Mouse (Mus musculus) lung, embryonic 15.5 days (tissue): ENCODE data around the gene Gtf2ird1. TPM values are rescaled to one million over a fixed set of nuclear protein-coding genes. Genes with fewer than 3 reads are reported as not detected.

Experiments
- ATAC-seq: fragments of 200-750 bp; cut with Nextera tagmentation; 2 replicates; pipeline ENCODE4 v1.8.0; 2017; ENCODE audit warnings: moderate number of reproducible peaks, borderline replicate concordance; ENCODE audit not compliant: low FRiP score, low TSS enrichment; ENCODE audit errors: extremely low read depth
- H3K27ac ChIP-seq: fragments of 300-500 bp; sonication (generic); 2 replicates; pipeline ENCODE4 v1.5.1; 2015; ENCODE audit warnings: moderate library complexity, mild to moderate bottlenecking, inconsistent platforms
- H3K27me3 ChIP-seq: fragments of 300-500 bp; sonication (generic); 2 replicates; pipeline ENCODE4 v1.6.1; 2015; ENCODE audit warnings: inconsistent platforms
- H3K36me3 ChIP-seq: fragments of 300-500 bp; sonication (generic); 2 replicates; pipeline ENCODE4 v1.6.1; 2015; ENCODE audit warnings: inconsistent platforms
- H3K4me1 ChIP-seq: fragments of 300-500 bp; sonication (generic); 2 replicates; pipeline ENCODE4 v1.6.1; 2015; ENCODE audit warnings: inconsistent platforms
- H3K4me2 ChIP-seq: fragments of 300-500 bp; sonication (generic); 2 replicates; pipeline ENCODE4 v1.6.1; 2015; ENCODE audit warnings: inconsistent platforms, mild to moderate bottlenecking, moderate library complexity
- H3K4me3 ChIP-seq: fragments of 300-500 bp; sonication (generic); 2 replicates; pipeline ENCODE4 v1.5.1; 2015; ENCODE audit warnings: mild to moderate bottlenecking, inconsistent platforms
- H3K9ac ChIP-seq: fragments of 300-500 bp; sonication (generic); 2 replicates; pipeline ENCODE4 v1.6.1; 2015; ENCODE audit warnings: inconsistent platforms
- H3K9me3 ChIP-seq: fragments of 300-500 bp; sonication (generic); 2 replicates; pipeline ENCODE4 v1.6.1; 2016; ENCODE audit warnings: inconsistent platforms
- WGBS: fragments of 180-500 bp; shearing (Covaris S2); methylation state at CpG from one replicate; pipeline ENCODE4 v1.1.7; 2015; 5-methylcytosine and 5-hydroxymethylcytosine counted together
- polyA plus RNA-seq: library from polyadenylated mRNA; unstranded; fragments of >200 nt; fragmentation: Nextera tagmentation; extraction: Ambion mirVana; gene quantifications from 2 replicates; pipeline ENCODE4 v1.2.1, GENCODE M21; 2015

The Gtf2ird1 gene
- polyA plus RNA-seq, 1 experiment from 2014 or later, result 78.0 TPM

- Histone ChIP-seq H3K4me2 (no peak overlapping the region), H3K4me1 (peaks cover 13% of the 10 kb centered on the region), H3K9ac (no peak overlapping the region), H3K36me3 (no peaks in the 10 kb centered on the region), H3K4me3 (no peak overlapping the region), H3K9me3 (no peaks in the 10 kb centered on the region), H3K27ac (no peak overlapping the region), H3K27me3 (no peaks in the 10 kb centered on the region)
- WGBS, result 90% methylated on average over 2 of the region's 2 CpGs
- no peak for ATAC-seq
Measured at GRCm38 (mm10) chr5:134330082-134330481, 126.4 kb downstream of the Gtf2ird1 start.

GRCm38 (mm10) chr5:134329311-134329710 lies 127.2 kb downstream of the Gtf2ird1 start:
- Histone ChIP-seq H3K27ac (no peak overlapping the region), H3K9me3 (no peaks in the 10 kb centered on the region), H3K4me3 (no peak overlapping the region), H3K9ac (no peak overlapping the region), H3K4me2 (no peak overlapping the region), H3K27me3 (no peaks in the 10 kb centered on the region), H3K36me3 (no peaks in the 10 kb centered on the region), H3K4me1 (peaks cover 13% of the 10 kb centered on the region)
- 62% methylated on average over 4 of the region's 4 CpGs for WGBS
- ATAC-seq, result no peak

- ATAC-seq, result no peak
- Histone ChIP-seq H3K36me3 (no peaks in the 10 kb centered on the region), H3K27me3 (no peaks in the 10 kb centered on the region), H3K9ac (no peak overlapping the region), H3K27ac (no peak overlapping the region), H3K9me3 (no peaks in the 10 kb centered on the region), H3K4me1 (peaks cover 13% of the 10 kb centered on the region), H3K4me3 (no peak overlapping the region), H3K4me2 (no peak overlapping the region)
- WGBS, result 55% methylated on average over 6 of the region's 6 CpGs
Measured at GRCm38 (mm10) chr5:134328482-134329001, 128.0 kb downstream of the Gtf2ird1 start.

GRCm38 (mm10) chr5:134325856-134326566 lies 130.5 kb downstream of the Gtf2ird1 start:
- Histone ChIP-seq H3K9me3 (no peaks in the 10 kb centered on the region), H3K27ac (peak overlapping the region; percentile 70), H3K4me3 (no peak overlapping the region), H3K4me1 (peaks cover 18% of the 10 kb centered on the region), H3K9ac (no peak overlapping the region), H3K36me3 (no peaks in the 10 kb centered on the region), H3K4me2 (peak overlapping the region; percentile 12; the same call in 1 of the 2 replicates), H3K27me3 (no peaks in the 10 kb centered on the region)
- 38% methylated on average over 13 of the region's 13 CpGs for WGBS
- ATAC-seq, result peak; percentile 43; the same call in 1 of the 2 replicates

- no peaks in the 10 kb centered on the region for H3K9me3 ChIP-seq
- no peaks in the 10 kb centered on the region for H3K27me3 ChIP-seq
- 22% methylated on average over 2 of the region's 2 CpGs for WGBS
- no peak overlapping the region for H3K4me2 ChIP-seq
- no peak overlapping the region for H3K9ac ChIP-seq
- peak overlapping the region; percentile 70; the same call in 1 of the 2 replicates for H3K27ac ChIP-seq
- H3K36me3 ChIP-seq, result no peaks in the 10 kb centered on the region
- H3K4me3 ChIP-seq, result no peak overlapping the region
- ATAC-seq, result 0 out of 2 replicates have a peak, but pooled peaks have one; percentile 27
- peaks cover 18% of the 10 kb centered on the region for H3K4me1 ChIP-seq
Measured at GRCm38 (mm10) chr5:134323869-134324268, 132.6 kb downstream of the Gtf2ird1 start.

GRCm38 (mm10) chr5:134323311-134323710 lies 133.2 kb downstream of the Gtf2ird1 start:
- Histone ChIP-seq H3K9ac (no peak overlapping the region), H3K4me3 (no peak overlapping the region), H3K4me2 (no peak overlapping the region), H3K4me1 (peaks cover 23% of the 10 kb centered on the region), H3K27me3 (no peaks in the 10 kb centered on the region), H3K36me3 (no peaks in the 10 kb centered on the region), H3K27ac (peak overlapping the region; percentile 2; the same call in 1 of the 2 replicates), H3K9me3 (no peaks in the 10 kb centered on the region)
- WGBS, result 77% methylated on average over 13 of the region's 13 CpGs
- no peak for ATAC-seq

GRCm38 (mm10) chr5:134322355-134322754 lies 134.2 kb downstream of the Gtf2ird1 start:
- Histone ChIP-seq H3K9me3 (no peaks in the 10 kb centered on the region), H3K4me3 (no peak overlapping the region), H3K36me3 (no peaks in the 10 kb centered on the region), H3K4me2 (no peak overlapping the region), H3K9ac (no peak overlapping the region), H3K27ac (0 out of 2 replicates have a peak overlapping the region, but pooled peaks have one; percentile 2), H3K27me3 (no peaks in the 10 kb centered on the region), H3K4me1 (peaks cover 25% of the 10 kb centered on the region)
- no peak for ATAC-seq
- 69% methylated on average over 13 of the region's 13 CpGs for WGBS

- Histone ChIP-seq H3K36me3 (no peaks in the 10 kb centered on the region), H3K27ac (0 out of 2 replicates have a peak overlapping the region, but pooled peaks have one; percentile 2), H3K4me3 (no peak overlapping the region), H3K9me3 (no peaks in the 10 kb centered on the region), H3K4me1 (peaks cover 32% of the 10 kb centered on the region), H3K4me2 (no peak overlapping the region), H3K27me3 (no peaks in the 10 kb centered on the region), H3K9ac (no peak overlapping the region)
- no peak for ATAC-seq
- 56% methylated on average over 7 of the region's 7 CpGs for WGBS
Measured at GRCm38 (mm10) chr5:134321699-134322098, 134.8 kb downstream of the Gtf2ird1 start.

GRCm38 (mm10) chr5:134318903-134319302 lies 137.6 kb downstream of the Gtf2ird1 start:
- Histone ChIP-seq H3K4me2 (no peak overlapping the region), H3K27me3 (no peaks in the 10 kb centered on the region), H3K27ac (no peak overlapping the region), H3K4me1 (peaks cover 34% of the 10 kb centered on the region), H3K9me3 (no peaks in the 10 kb centered on the region), H3K4me3 (no peak overlapping the region), H3K9ac (no peak overlapping the region), H3K36me3 (no peaks in the 10 kb centered on the region)
- WGBS, result 81% methylated on average over 6 of the region's 6 CpGs
- no peak for ATAC-seq

GRCm38 (mm10) chr5:134316721-134317120 lies 139.8 kb downstream of the Gtf2ird1 start:
- 41% methylated on average over 7 of the region's 7 CpGs for WGBS

GRCm38 (mm10) chr5:134315623-134316350 lies 140.7 kb downstream of the Gtf2ird1 start:
- H3K27ac ChIP-seq, result peak overlapping the region; percentile 100
- H3K9me3 ChIP-seq, result no peaks in the 10 kb centered on the region
- H3K4me1 ChIP-seq, result peaks cover 37% of the 10 kb centered on the region
- peaks cover 4% of the 10 kb centered on the region for H3K36me3 ChIP-seq
- H3K27me3 ChIP-seq, result no peaks in the 10 kb centered on the region
- peak overlapping the region; percentile 77 for H3K4me3 ChIP-seq
- no peak for ATAC-seq
- peak overlapping the region; percentile 69 for H3K4me2 ChIP-seq
- peak overlapping the region; percentile 66 for H3K9ac ChIP-seq
- WGBS, result 2% methylated on average over 25 of the region's 25 CpGs

More at GRCm38 (mm10) chr5:134316721-134317120, 139.8 kb downstream of the Gtf2ird1 start:
- Histone ChIP-seq H3K9ac (no peak overlapping the region), H3K27ac (peak overlapping the region; percentile 100), H3K4me2 (no peak overlapping the region; the same call in 1 of the 2 replicates), H3K27me3 (no peaks in the 10 kb centered on the region), H3K9me3 (no peaks in the 10 kb centered on the region), H3K4me3 (no peak overlapping the region), H3K4me1 (peaks cover 30% of the 10 kb centered on the region), H3K36me3 (no peaks in the 10 kb centered on the region)
- ATAC-seq, result no peak
